Mouse (Mus musculus): Measurements from ENCODE around the gene Nemf.

The Nemf gene

DNA sequence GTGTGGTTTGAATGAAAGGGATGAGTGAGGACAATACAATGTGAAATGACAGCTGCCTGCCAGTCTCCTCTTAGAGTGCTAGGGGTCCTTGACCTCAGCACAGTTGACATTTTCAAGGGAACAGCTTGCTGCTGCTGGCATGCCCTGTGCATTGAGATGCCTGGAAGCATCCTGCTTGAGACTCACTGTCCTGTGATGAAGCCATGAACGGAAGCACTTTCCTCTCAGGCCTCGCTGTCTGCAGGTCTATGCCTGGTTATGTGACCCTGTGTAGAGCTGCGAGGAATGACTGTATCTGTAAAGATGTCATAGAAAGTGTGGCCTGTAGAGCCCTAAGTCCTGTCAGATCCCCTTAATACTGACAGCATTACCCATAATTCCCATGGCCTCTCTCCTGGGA, 91.9 kb downstream of the Nemf start:
- no peak for DNase-seq (ENCODE audit: low read depth in 2 of 2, low spot score in 2 of 2)

DNA sequence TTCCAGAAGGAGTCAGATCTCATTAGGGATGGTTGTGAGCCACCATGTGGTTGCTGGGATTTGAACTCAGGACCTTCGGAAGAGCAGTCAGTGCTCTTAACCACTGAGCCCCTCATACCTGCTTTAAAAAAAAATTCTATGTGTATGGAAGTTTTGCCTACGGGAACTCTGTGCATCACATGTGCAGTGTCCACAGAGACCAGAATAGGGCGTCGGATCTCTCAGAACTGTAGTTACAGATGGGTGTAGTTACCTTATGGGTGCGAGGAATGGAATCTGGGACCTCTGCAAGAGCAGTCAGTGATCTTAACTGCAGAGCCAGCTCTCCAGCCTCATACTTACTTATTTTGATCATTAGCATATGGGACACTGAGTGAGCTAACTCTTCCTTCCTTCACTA, 94.7 kb downstream of the Nemf start:
- DNase-seq (ENCODE audit: low read depth in 2 of 2, low spot score in 2 of 2), result no peak
